Mouse (Mus musculus) heart, postnatal 0 days (tissue): ENCODE data around the gene Pcyt1a. TPM values are rescaled to one million over a fixed set of nuclear protein-coding genes. Genes with fewer than 3 reads are reported as not detected.

Experiments
- ATAC-seq: fragments of 200-750 bp; cut with Nextera tagmentation; 2 replicates; pipeline ENCODE4 v1.8.0; 2017; ENCODE audit warnings: low read depth, moderate number of reproducible peaks, moderate library complexity; ENCODE audit not compliant: insufficient read depth
- DNase-seq: peaks from one replicate; pipeline ENCODE4 v3.0.0-alpha.2; 2016; ENCODE audit warnings: low spot score
- H3K27ac ChIP-seq: fragments of 300-500 bp; sonication (generic); 2 replicates; pipeline ENCODE4 v1.5.1; 2014; ENCODE audit warnings: low read depth, mild to moderate bottlenecking
- H3K27me3 ChIP-seq: fragments of 300-500 bp; sonication (generic); 2 replicates; pipeline ENCODE4 v1.6.1; 2014; ENCODE audit warnings: low read length, mixed read lengths; ENCODE audit not compliant: control insufficient read depth, insufficient read depth
- H3K36me3 ChIP-seq: fragments of 300-500 bp; sonication (generic); replicated peaks from 2 replicates; pipeline ENCODE4 v1.6.1; 2014; ENCODE audit warnings: low read length, mixed read lengths; ENCODE audit not compliant: control insufficient read depth, insufficient read depth
- H3K4me1 ChIP-seq: fragments of 300-500 bp; sonication (generic); 2 replicates; pipeline ENCODE4 v1.6.1; 2014; ENCODE audit warnings: antibody characterized with exemption; ENCODE audit not compliant: control insufficient read depth, insufficient read depth
- H3K4me2 ChIP-seq: fragments of 300-500 bp; sonication (generic); 2 replicates; pipeline ENCODE4 v1.6.1; 2014; ENCODE audit warnings: low read depth, mild to moderate bottlenecking, low read length, moderate library complexity
- H3K4me3 ChIP-seq: fragments of 300-500 bp; sonication (generic); 2 replicates; pipeline ENCODE4 v1.5.1; 2014; ENCODE audit warnings: low read depth, low read length
- H3K9ac ChIP-seq: fragments of 300-500 bp; sonication (generic); replicated peaks from 2 replicates; pipeline ENCODE4 v1.6.1; 2014; ENCODE audit warnings: low read depth, low read length, mixed read lengths
- H3K9me3 ChIP-seq: fragments of 300-500 bp; sonication (generic); replicated peaks from 2 replicates; pipeline ENCODE4 v1.6.1; 2016; ENCODE audit warnings: low read length; ENCODE audit not compliant: control insufficient read depth
- CTCF ChIP-seq: IDR thresholded peaks from 2 replicates; pipeline ENCODE4 v1.5.1; 2016; ENCODE audit warnings: antibody characterized with exemption, control low read depth, low read depth
- EP300 ChIP-seq: IDR thresholded peaks from 2 replicates; pipeline ENCODE4 v1.6.1; 2016; ENCODE audit warnings: antibody characterized with exemption, low read depth
- WGBS: fragments of 180-500 bp; shearing (Covaris S2); extraction: QIAGEN DNeasy Blood & Tissue Kit; methylation state at CpG from one replicate; pipeline ENCODE4 v1.1.7; 2014; 5-methylcytosine and 5-hydroxymethylcytosine counted together
- polyA plus RNA-seq: library from polyadenylated mRNA; unstranded; fragments of >200 nt; fragmentation: Nextera tagmentation; extraction: Ambion mirVana; gene quantifications from 2 replicates; pipeline ENCODE4 v1.2.1, GENCODE M21; 2015
- total RNA-seq: library from RNA; depleted of rRNA; stranded (reverse); fragments of >200 nt; gene quantifications from 2 replicates; pipeline ENCODE4 v1.2.3, GENCODE M21; 2014; ENCODE audit warnings: low replicate concordance; rRNA removed

Gene Pcyt1a
- total and polyA plus RNA-seq, 2 experiments from 2014 or later = 45.4 to 50.3 TPM

DNA sequence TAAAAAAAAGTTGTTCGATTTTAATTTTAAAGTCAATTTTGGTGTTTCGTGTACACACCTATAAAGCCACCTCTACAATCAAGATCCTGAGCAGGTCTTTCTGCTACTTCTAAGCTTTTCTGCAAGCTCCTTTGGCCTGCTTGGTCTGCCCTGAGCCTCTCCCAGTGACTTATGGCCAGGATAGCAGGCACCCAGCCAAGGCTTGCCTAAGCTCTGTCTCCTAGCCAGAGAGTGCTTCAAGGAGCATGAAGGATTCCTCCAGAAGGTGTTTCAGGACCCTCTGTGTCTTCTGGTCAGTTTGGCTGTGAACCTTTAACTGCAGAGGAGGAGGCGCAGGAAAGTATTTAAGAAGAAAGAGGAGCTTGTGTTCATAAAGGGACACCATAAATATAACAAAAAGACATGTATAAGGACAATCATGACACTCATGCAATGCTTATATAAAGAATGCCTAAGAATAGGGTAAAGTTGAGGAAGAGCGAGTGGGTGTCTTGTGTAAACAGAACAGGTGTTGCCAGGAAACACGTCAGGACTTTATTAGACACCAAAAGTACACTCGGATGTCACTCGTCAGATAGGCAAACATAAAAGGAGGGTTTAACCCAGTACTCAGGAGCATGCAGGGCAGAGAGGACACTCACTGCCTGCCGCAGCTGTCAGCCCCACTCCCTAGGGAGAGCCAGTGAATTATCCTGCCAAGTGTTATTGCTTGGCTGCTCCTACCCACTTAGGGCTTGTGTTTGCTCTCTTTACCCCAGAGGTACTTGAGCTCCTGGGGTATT is 92.9 kb downstream of the Pcyt1a start:
- ATAC-seq (peak; percentile 71), DNase-seq (peak; percentile 53)
- 54% methylated on average over 8 of the region's 8 CpGs for WGBS
- Histone ChIP-seq H3K4me3 (no peak overlapping the region), H3K27me3 (no peaks in the 10 kb centered on the region), H3K36me3 (no peaks in the 10 kb centered on the region), H3K4me2 (no peak overlapping the region), H3K9me3 (no peaks in the 10 kb centered on the region), H3K27ac (peak overlapping the region; percentile 78), H3K4me1 (peaks cover 17% of the 10 kb centered on the region; the same call in 1 of the 2 replicates), H3K9ac (0 out of 2 replicates have a peak overlapping the region, but pooled peaks have one; percentile 13)
- TF ChIP-seq EP300 (no peak), CTCF (no peak)

GRCm38 (mm10) chr16:32524244-32524615 is 93.5 kb downstream of the Pcyt1a start:
- TF ChIP-seq EP300 (no peak), CTCF (no peak)
- Histone ChIP-seq H3K4me2 (no peak overlapping the region), H3K9ac (0 out of 2 replicates have a peak overlapping the region, but pooled peaks have one; percentile 13), H3K27me3 (no peaks in the 10 kb centered on the region), H3K4me1 (peaks cover 17% of the 10 kb centered on the region; the same call in 1 of the 2 replicates), H3K4me3 (no peak overlapping the region), H3K9me3 (no peaks in the 10 kb centered on the region), H3K36me3 (no peaks in the 10 kb centered on the region), H3K27ac (peak overlapping the region; percentile 78)
- 47% methylated on average over 5 of the region's 5 CpGs for WGBS
- DNase-seq = peak; percentile 41
- ATAC-seq = peak; percentile 29; the same call in 1 of the 2 replicates

Other genes starting within 250 kb of the Pcyt1a start
- gene Fbxo45, start 183.8 kb upstream of the Pcyt1a start, total RNA-seq = 9.8 and 13.7 TPM in 2 replicates
- 5.1 and 5.8 TPM in 2 replicates for gene Fbxo45, start 183.8 kb upstream of the Pcyt1a start, polyA plus RNA-seq
- gene Wdr53, start 183.7 kb upstream of the Pcyt1a start, total RNA-seq = 3.6 and 5.8 TPM in 2 replicates
- gene Wdr53, start 183.7 kb upstream of the Pcyt1a start, polyA plus RNA-seq = 10.3 and 11.7 TPM in 2 replicates
- 0.15 and 0.31 TPM in 2 replicates for gene Smco1, start 159.5 kb upstream of the Pcyt1a start, total RNA-seq
- 2.8 and 3.1 TPM in 2 replicates for gene Smco1, start 159.5 kb upstream of the Pcyt1a start, polyA plus RNA-seq
- 19.1 and 30.1 TPM in 2 replicates for gene Rnf168, start 153.5 kb upstream of the Pcyt1a start, total RNA-seq
- gene Rnf168, start 153.5 kb upstream of the Pcyt1a start, polyA plus RNA-seq = 14.1 and 14.8 TPM in 2 replicates
- gene Ubxn7, start 98.7 kb upstream of the Pcyt1a start, total RNA-seq = 7.3 and 11.4 TPM in 2 replicates
- 11.5 and 12.0 TPM in 2 replicates for gene Ubxn7, start 98.7 kb upstream of the Pcyt1a start, polyA plus RNA-seq
- not detected in 2 replicates for gene Tm4sf19, start 30.4 kb upstream of the Pcyt1a start, total RNA-seq
- not detected in 2 replicates for gene Tm4sf19, start 30.4 kb upstream of the Pcyt1a start, polyA plus RNA-seq
- gene Tctex1d2, start 11.2 kb upstream of the Pcyt1a start, total RNA-seq = 11.1 and 18.1 TPM in 2 replicates
- gene Tctex1d2, start 11.2 kb upstream of the Pcyt1a start, polyA plus RNA-seq = 26.8 and 30.3 TPM in 2 replicates
- gene Slc51a, start 57.0 kb downstream of the Pcyt1a start, total RNA-seq = 1.7 and 2.6 TPM in 2 replicates
- 1.9 and 3.2 TPM in 2 replicates for gene Slc51a, start 57.0 kb downstream of the Pcyt1a start, polyA plus RNA-seq
- not detected in 2 replicates for gene Zdhhc19, start 65.3 kb downstream of the Pcyt1a start, total RNA-seq
- gene Zdhhc19, start 65.3 kb downstream of the Pcyt1a start, polyA plus RNA-seq = not detected in 2 replicates
- gene Tfrc, start 178.0 kb downstream of the Pcyt1a start, total RNA-seq = 35.3 and 71.7 TPM in 2 replicates
- gene Tfrc, start 178.0 kb downstream of the Pcyt1a start, polyA plus RNA-seq = 46.5 and 57.1 TPM in 2 replicates
- 9.4 and 14.2 TPM in 2 replicates for gene Tnk2, start 213.0 kb downstream of the Pcyt1a start, total RNA-seq
- 6.0 and 7.0 TPM in 2 replicates for gene Tnk2, start 213.0 kb downstream of the Pcyt1a start, polyA plus RNA-seq